Mouse (Mus musculus) MEL (cell line): Measurements from ENCODE around the gene Nubp2.

Experiments used
- NELFE ChIP-seq: IDR thresholded peaks from 2 replicates; pipeline ENCODE4 v1.6.1; 2011; ENCODE audit warnings: low read depth, low read length, improper control_type of control experiment
- SIN3A ChIP-seq: IDR thresholded peaks from 2 replicates; pipeline ENCODE4 v1.6.1; 2012; ENCODE audit warnings: low read length, improper control_type of control experiment, inconsistent platforms
- UBTF ChIP-seq: IDR thresholded peaks from 2 replicates; pipeline ENCODE4 v1.6.1; 2012; ENCODE audit warnings: low read depth, mild to moderate bottlenecking, inconsistent platforms, low read length, improper control_type of control experiment, moderate library complexity, borderline replicate concordance; ENCODE audit not compliant: insufficient read depth

DNA sequence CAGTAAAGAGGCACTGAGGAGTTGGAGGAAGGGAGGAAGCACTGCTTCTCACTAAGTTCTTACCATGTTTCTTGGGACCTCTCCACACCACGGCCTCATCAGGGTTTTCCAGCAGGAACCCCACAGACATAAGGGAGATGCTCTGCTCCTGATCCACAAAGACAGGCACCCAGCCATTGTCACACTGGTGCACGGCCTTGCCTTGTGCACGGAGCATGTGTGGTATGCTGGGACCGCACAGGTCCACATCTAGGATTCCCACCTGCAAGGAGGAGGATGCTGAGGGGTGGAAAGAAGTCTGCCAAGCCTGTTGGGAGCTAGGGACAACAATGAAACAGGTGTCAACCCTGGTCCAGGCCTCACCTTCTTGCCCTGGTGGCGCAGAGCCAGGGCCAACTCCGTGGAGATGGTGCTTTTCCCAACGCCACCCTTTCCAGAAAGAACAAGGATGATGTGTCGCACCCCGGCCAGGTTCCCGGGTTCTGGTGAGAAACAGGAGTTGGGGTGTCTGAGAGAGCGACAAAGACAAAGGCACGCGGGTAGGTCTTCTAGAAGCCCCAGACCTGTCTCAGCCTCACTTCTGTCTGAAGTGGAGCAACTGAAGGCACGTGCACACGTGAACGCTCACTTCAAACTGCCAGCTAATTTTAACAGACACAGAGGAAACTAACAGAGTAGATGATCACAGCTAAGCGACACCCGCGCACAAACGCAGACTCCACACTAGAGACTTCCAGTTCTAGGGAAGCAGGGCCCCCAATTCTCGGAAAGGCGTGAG, 604 bp downstream of the Nubp2 start:
- no peak for TF ChIP-seq UBTF
- no peak for TF ChIP-seq SIN3A
- TF ChIP-seq NELFE: no peak
